Mouse (Mus musculus): ENCODE measurements around the gene Coro1b.

DNA sequence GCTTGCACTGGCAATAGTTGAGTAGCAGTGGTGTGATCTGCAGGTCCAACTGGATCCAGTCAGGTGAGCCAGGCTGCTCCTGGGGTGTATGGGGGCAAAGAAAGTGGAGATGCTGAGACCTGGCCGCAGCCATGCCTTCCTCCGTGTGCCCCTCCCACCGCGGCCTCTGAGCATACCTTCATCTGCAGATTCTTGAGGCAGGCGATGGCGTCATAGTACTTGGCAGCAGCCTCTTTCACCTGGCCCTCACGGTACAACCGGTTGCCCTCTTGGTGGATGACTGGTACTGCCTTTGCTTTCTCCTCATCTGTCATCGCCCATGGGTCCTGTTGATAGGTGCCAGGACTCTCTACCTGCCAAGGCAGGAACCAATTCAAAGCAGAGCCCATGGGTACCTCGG, 33.3 kb upstream of the Coro1b start:
- TF ChIP-seq CTCF (IDR thresholded peaks at IDR 0.05; ENCODE audit: low read depth) = no peak
- TF ChIP-seq EP300 (IDR thresholded peaks at IDR 0.05; ENCODE audit: low read depth) = no peak
